Comparison of ENCODE assay signal across 17 mouse cellular contexts in the genomic region with DNA sequence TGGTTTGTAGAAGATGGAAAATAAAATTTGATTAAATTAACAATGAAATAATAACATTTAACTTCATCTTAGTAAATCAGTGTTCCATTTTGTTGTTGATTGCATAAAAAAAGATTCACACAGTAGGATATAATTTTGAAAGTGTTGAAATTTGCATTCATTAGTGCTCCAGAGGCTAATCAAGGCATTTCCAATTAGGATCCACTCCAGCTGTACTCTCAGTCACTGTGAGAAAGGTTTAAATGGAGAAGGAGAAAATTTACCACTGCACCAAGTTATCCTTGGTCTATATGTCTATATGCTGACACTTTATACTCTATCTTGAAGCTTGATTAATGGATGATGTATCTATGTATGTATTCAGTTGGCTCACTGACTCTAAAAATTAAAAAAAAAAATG.
DNase-seq lines count a peak whose midpoint lies in the region; ATAC-seq and TF ChIP-seq lines count a peak whose summit lies in the region.
"Had no signal": no experiment of that assay in that cellular context is flagged by ENCODE, and none has a peak within 500 bp of the region (broad histone marks: within the 10 kb centered on the region; RNA-seq: fewer than 3 reads in every experiment).

No protein-coding gene starts in this region.

- DNase-seq in forebrain, embryonic 14.5 days (ENCODE audit: low spot score): peak; percentile 39
- no peak for DNase-seq in forebrain, embryonic 10.5 days (ENCODE audit: extremely low spot score, low spot score)
- DNase-seq in forebrain, postnatal 0 days: no peak
- DNase-seq in forebrain, embryonic 11.5 days (ENCODE audit: low spot score): no peak
- peak; percentile 5 for DNase-seq in brain, adult 2 months (ENCODE audit: low read depth, low spot score)
- DNase-seq in brain, embryonic 14.5 days (ENCODE audit: low read depth): peak; percentile 58
- DNase-seq in cerebellum, postnatal 10 days: no peak
- DNase-seq: adrenal gland, adult 2 months; adrenal gland, postnatal 10 days; adrenal gland, postnatal 25 days; cerebellum, adult 11 months; cerebellum, adult 18-20 months; cerebellum, adult 8-10 months; cerebellum, adult 9-11 months; cerebellum, postnatal 25 days had no signal

- H3K27ac ChIP-seq in forebrain, embryonic 14.5 days (ENCODE audit: low read depth, low read length): no peak overlapping the region
- H3K27ac ChIP-seq in forebrain, embryonic 10.5 days: no peak overlapping the region
- H3K27ac ChIP-seq in forebrain, postnatal 0 days (ENCODE audit: low read depth, low read length): no peak overlapping the region
- no peak overlapping the region for H3K27ac ChIP-seq in forebrain, embryonic 11.5 days (ENCODE audit: low read depth, low read length)
- H3K27ac ChIP-seq: embryonic facial prominence, embryonic 10.5 days; embryonic facial prominence, embryonic 12.5 days had no signal

- H3K4me1 ChIP-seq in forebrain, embryonic 14.5 days (ENCODE audit: control insufficient read depth, insufficient read depth, low read length): no peaks in the 10 kb centered on the region
- no peaks in the 10 kb centered on the region for H3K4me1 ChIP-seq in forebrain, embryonic 10.5 days
- H3K4me1 ChIP-seq in forebrain, postnatal 0 days (ENCODE audit: insufficient read depth): no peaks in the 10 kb centered on the region
- no peaks in the 10 kb centered on the region for H3K4me1 ChIP-seq in forebrain, embryonic 11.5 days (replicated peaks; ENCODE audit: control insufficient read depth, insufficient read depth, low read length)
- H3K4me1 ChIP-seq: embryonic facial prominence, embryonic 10.5 days; embryonic facial prominence, embryonic 12.5 days had no signal

- no peak for TF ChIP-seq POLR2A in brain, embryonic 14.5 days (IDR thresholded peaks at IDR 0.05; ENCODE audit: borderline replicate concordance, extremely low read depth, insufficient read depth, insufficient read length, poor library complexity, severe bottlenecking)

- H3K9me3 ChIP-seq in forebrain, embryonic 14.5 days (replicated peaks; ENCODE audit: control insufficient read depth, low read length): no peaks in the 10 kb centered on the region
- H3K9me3 ChIP-seq in forebrain, embryonic 10.5 days: no peaks in the 10 kb centered on the region
- H3K9me3 ChIP-seq in forebrain, postnatal 0 days (ENCODE audit: low read length): no peaks in the 10 kb centered on the region
- H3K9me3 ChIP-seq in forebrain, embryonic 11.5 days (ENCODE audit: control insufficient read depth, low read length): no peaks in the 10 kb centered on the region
- H3K9me3 ChIP-seq: embryonic facial prominence, embryonic 10.5 days; embryonic facial prominence, embryonic 12.5 days had no signal

- no peak for TF ChIP-seq CTCF in forebrain, postnatal 0 days (IDR thresholded peaks at IDR 0.05; ENCODE audit: low read depth)
- no peak for TF ChIP-seq CTCF in brain, embryonic 14.5 days (IDR thresholded peaks at IDR 0.05; ENCODE audit: borderline replicate concordance, extremely low read depth, insufficient read depth, insufficient read length)

- peak; percentile 57 for ATAC-seq in forebrain, embryonic 14.5 days
- peak; percentile 47 for ATAC-seq in forebrain, postnatal 0 days
- no peak for ATAC-seq in forebrain, embryonic 11.5 days (replicated peaks; ENCODE audit: low FRiP score)

- no peak overlapping the region for H3K4me3 ChIP-seq in forebrain, embryonic 14.5 days (ENCODE audit: low read depth, low read length)
- no peak overlapping the region for H3K4me3 ChIP-seq in forebrain, embryonic 10.5 days
- no peak overlapping the region for H3K4me3 ChIP-seq in forebrain, postnatal 0 days (ENCODE audit: low read depth, low read length)
- H3K4me3 ChIP-seq in forebrain, embryonic 11.5 days (ENCODE audit: low read depth, low read length): no peak overlapping the region
- H3K4me3 ChIP-seq: embryonic facial prominence, embryonic 10.5 days; embryonic facial prominence, embryonic 12.5 days had no signal

- no peaks in the 10 kb centered on the region for H3K27me3 ChIP-seq in forebrain, embryonic 14.5 days (replicated peaks; ENCODE audit: control insufficient read depth, insufficient read depth, low read length)
- no peaks in the 10 kb centered on the region for H3K27me3 ChIP-seq in forebrain, embryonic 10.5 days (ENCODE audit: poor library complexity, severe bottlenecking)
- H3K27me3 ChIP-seq in forebrain, postnatal 0 days (ENCODE audit: insufficient read depth, low read length): no peaks in the 10 kb centered on the region
- H3K27me3 ChIP-seq in forebrain, embryonic 11.5 days (ENCODE audit: control insufficient read depth, insufficient read depth, low read length): no peaks in the 10 kb centered on the region
- H3K27me3 ChIP-seq: embryonic facial prominence, embryonic 12.5 days had no signal

- no peaks in the 10 kb centered on the region for H3K36me3 ChIP-seq in forebrain, embryonic 14.5 days (ENCODE audit: control insufficient read depth, insufficient read depth, low read length)
- H3K36me3 ChIP-seq in forebrain, embryonic 10.5 days (replicated peaks): no peaks in the 10 kb centered on the region
- H3K36me3 ChIP-seq in forebrain, postnatal 0 days (ENCODE audit: insufficient read depth): no peaks in the 10 kb centered on the region
- no peaks in the 10 kb centered on the region for H3K36me3 ChIP-seq in forebrain, embryonic 11.5 days (ENCODE audit: control insufficient read depth, insufficient read depth, low read length)
- H3K36me3 ChIP-seq: embryonic facial prominence, embryonic 10.5 days; embryonic facial prominence, embryonic 12.5 days had no signal

- H3K9ac ChIP-seq in forebrain, embryonic 14.5 days (ENCODE audit: low read length): no peak overlapping the region
- no peak overlapping the region for H3K9ac ChIP-seq in forebrain, postnatal 0 days
- H3K9ac ChIP-seq in forebrain, embryonic 11.5 days (ENCODE audit: low read length): no peak overlapping the region
- H3K9ac ChIP-seq: embryonic facial prominence, embryonic 12.5 days had no signal

- no peak overlapping the region for H3K4me2 ChIP-seq in forebrain, embryonic 14.5 days (ENCODE audit: low read length)
- no peak overlapping the region for H3K4me2 ChIP-seq in forebrain, postnatal 0 days (ENCODE audit: low read depth)
- no peak overlapping the region for H3K4me2 ChIP-seq in forebrain, embryonic 11.5 days (ENCODE audit: low read depth, low read length, severe bottlenecking)
- H3K4me2 ChIP-seq: embryonic facial prominence, embryonic 12.5 days had no signal

Comparison
In these comparisons a context has a peak if more than half of its experiments do, and no peak if none do; other contexts are left out.
1. DNase-seq: peak in forebrain, embryonic 14.5 days (single experiment), brain, adult 2 months (single experiment) and brain, embryonic 14.5 days (single experiment); none in forebrain, embryonic 10.5 days (single experiment), forebrain, postnatal 0 days (single experiment), forebrain, embryonic 11.5 days (single experiment) and cerebellum, postnatal 10 days (0 of 2).